Mouse (Mus musculus) testis, adult 10 weeks (tissue): ENCODE results near the gene Ttpal. TPM values are rescaled to one million over a fixed set of nuclear protein-coding genes. Genes with fewer than 3 reads are reported as not detected.

ENCODE experiments used
- polyA plus RNA-seq: library from polyadenylated mRNA; stranded (reverse); fragments of 350-450 nt; fragmentation: Illumina TruSeq; extraction: RNeasy Lipid Tissue Mini Kit (QIAGEN cat#74804); gene quantifications from one replicate; pipeline ENCODE4 v1.2.3, GENCODE M21; 2014; ENCODE audit warnings: low read depth, low replicate concordance

The Ttpal gene
- polyA plus RNA-seq, result 6.1 TPM

DNA sequence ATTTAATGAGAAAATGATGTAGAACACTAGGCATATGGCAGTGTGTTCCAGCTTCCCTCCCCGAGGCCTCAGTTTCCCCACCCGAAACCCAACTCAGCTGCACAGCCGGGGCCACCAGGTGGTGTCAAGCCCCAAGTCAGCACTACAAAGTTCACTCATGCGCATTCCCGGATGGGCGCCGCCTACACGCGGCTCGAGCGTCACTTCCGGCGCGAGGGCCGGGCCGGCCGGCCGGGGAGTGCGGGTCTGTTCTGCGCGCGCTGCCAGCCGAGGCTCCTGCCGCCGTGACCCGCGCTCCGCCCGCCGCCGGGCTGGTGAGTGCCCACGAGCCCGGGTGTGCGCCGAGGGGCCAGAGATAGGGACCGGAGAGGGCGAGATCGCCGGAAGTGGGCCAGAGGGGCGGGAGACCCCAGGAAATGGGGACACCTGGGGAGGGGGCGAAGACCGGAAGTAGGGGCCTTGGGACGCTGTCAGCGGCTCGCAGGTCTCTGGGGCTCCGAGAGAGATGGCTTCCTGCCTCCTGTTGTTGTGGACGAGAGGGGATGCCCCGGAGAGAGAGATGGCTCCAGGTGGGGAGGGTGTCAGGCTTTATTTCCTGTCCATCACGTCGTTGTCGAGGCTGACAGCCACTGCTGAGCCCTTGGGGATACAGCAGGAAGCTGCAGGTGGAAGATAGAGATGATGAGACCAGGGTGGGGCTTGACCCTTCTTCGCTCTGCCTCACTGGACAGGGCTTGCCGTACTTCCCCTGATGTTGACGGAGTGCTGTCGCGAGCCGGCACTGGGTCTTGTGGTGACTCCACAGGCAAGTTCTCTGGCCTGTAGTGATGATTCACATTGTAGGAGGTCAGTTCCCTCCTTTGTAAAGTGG is at the start of gene Ttpal:
TSS of gene Ttpal (plus strand) at position 214 of the 871 bp plus-strand sequence.

DNA sequence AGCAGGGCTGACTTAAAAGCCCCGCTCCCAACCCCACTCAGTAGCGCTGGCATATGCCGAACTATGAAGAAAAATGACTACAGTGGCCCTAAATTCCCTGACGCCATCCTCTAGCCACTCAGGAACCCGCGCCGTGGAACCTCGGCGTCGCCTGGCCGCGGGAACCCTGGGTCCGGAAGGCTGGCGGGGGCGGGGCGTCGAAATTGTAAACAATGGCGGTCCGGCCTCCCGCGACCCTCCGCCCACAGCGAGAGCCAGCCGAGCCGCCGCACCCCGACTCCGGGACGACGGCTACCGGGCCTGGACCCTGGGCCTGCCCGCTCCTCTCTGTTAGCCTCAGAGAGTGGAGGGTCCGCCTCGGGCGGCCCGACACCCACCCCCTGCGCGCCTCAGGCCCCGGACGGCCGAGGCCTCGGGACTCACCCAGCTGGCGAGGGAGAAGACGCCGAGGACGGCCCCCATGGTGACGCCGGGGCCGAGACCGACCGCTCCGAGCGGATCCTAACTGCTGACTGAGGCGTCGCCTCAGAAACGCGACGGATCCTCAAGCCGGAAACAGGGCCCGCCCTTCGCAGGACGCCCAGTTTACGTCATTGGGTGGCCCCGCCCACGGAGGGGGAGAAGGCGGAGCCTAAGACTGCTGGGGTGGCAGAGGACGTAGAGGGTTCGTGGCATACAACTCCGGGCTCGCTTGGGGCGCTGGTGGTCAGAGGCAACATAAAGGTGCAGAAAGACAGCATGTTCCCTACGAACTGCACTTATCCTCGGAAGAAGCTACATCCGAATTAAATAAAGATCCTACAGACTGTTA is 42.7 kb downstream of the Ttpal start, which contains the start of gene Serinc3:
TSS of gene Serinc3 (minus strand) at position 557 of the 811 bp plus-strand sequence.

DNA sequence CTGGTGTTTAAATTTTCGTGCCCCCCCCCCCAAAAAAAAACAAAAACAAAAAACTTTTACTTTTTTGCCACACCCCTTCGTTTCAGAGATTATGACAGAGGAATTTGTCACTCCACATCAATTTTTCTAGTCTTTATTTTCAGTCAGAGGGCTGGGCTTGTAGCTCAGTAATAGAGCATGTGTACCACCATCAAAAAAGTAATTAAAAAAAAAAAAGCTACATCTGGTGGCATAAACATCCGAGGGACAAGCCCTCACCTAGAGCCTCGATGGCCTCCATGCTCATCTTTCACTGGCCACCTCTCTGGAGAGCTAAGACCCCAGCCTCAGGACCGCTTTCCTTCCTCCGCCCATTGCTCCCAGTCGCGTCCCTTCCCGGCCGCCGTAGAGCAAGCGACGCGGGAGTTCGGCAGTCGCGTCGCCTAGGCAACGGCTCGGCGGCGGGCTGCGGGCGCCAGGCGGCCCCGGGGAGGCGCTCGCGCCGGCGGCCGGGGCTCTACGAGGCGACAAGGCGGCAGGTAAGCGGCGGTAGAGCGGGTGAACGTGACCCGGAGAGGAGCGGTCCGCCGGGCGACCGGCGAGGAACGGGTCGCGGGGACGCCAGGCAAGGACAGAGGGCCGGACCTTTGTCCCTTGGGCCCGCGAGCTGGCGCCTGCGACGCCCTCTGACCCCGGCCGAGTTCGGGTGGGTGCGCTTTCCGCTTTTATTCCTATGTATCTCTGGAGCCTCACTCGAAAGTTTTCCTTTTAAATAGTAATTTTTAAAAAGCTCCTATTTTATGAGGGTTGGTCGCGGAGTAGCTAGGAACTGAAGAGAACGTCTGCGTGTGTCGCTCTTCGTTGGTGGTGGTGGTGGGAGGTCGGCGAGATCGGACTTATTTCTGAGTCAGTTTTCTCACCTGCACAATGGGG is 56.1 kb downstream of the Ttpal start, which contains the start of gene Pkig:
TSS of gene Pkig (plus strand) at position 412 of the 912 bp plus-strand sequence.

Other genes starting within 250 kb of the Ttpal start
- gene Jph2, start 204.3 kb upstream of the Ttpal start, polyA plus RNA-seq, result 0.04 TPM
- 397 TPM for gene Oser1, start 177.6 kb upstream of the Ttpal start, polyA plus RNA-seq
- not detected for gene Gdap1l1, start 163.8 kb upstream of the Ttpal start, polyA plus RNA-seq
- 3.1 TPM for gene Fitm2, start 129.7 kb upstream of the Ttpal start, polyA plus RNA-seq
- not detected for gene R3hdml, start 110.0 kb upstream of the Ttpal start, polyA plus RNA-seq
- 0.07 TPM for gene Hnf4a, start 95.5 kb upstream of the Ttpal start, polyA plus RNA-seq
- gene Serinc3, start 42.8 kb downstream of the Ttpal start, polyA plus RNA-seq, result 385 TPM
- gene Pkig, start 56.1 kb downstream of the Ttpal start, polyA plus RNA-seq, result 72.4 TPM
- 0.71 TPM for gene Ada, start 147.9 kb downstream of the Ttpal start, polyA plus RNA-seq
- gene Ccn5, start 218.5 kb downstream of the Ttpal start, polyA plus RNA-seq, result 0.43 TPM